Mouse (Mus musculus): ENCODE measurements around the gene Ak1. TPM values are rescaled to one million over a fixed set of nuclear protein-coding genes. Genes with fewer than 3 reads are reported as not detected.

The Ak1 gene
- total RNA-seq, 1 experiment = 90.8 TPM

GRCm38 (mm10) chr2:32617109-32617508, 4.4 kb upstream of the Ak1 start:
- H3K4me3 ChIP-seq (ENCODE audit: insufficient read depth in 1 of 2, low read depth in 1 of 2, low read length in 2 of 2, poor library complexity in 1 of 2, severe bottlenecking in 1 of 2) = no peak overlapping the region
- peaks cover 1 to 14% of the 10 kb centered on the region in 2 experiments; a peak in 2 of 4 replicates for H3K4me1 ChIP-seq (ENCODE audit: control insufficient read depth in 2 of 2, insufficient read depth in 2 of 2, low read length in 2 of 2, poor library complexity in 1 of 2)
- in situ Hi-C loops (cut with MboI; ENCODE audit: low sequenced_read_pairs in 2 of 2, unreplicated experiment in 2 of 2) = no loop called here
- no peak for DNase-seq (ENCODE audit: low read depth, low spot score)
- TF ChIP-seq HCFC1 (IDR thresholded peaks at IDR 0.05; ENCODE audit: borderline replicate concordance, insufficient read depth, low read length) = no peak
- TF ChIP-seq MAFK (IDR thresholded peaks at IDR 0.05; ENCODE audit: insufficient read depth, low read depth, low read length) = peak; percentile 93
- H3K36me3 ChIP-seq (ENCODE audit: control insufficient read depth, insufficient read depth, low read length, poor library complexity, severe bottlenecking) = peaks cover 31% of the 10 kb centered on the region; the same call in 1 of the 2 replicates
- H3K27ac ChIP-seq (ENCODE audit: insufficient read depth, low read depth, low read length, poor library complexity, severe bottlenecking) = no peak overlapping the region
- no peak overlapping the region for H3K9ac ChIP-seq (ENCODE audit: insufficient read depth, low read depth, low read length, poor library complexity, severe bottlenecking)
- no peaks in the 10 kb centered on the region for H3K9me3 ChIP-seq (ENCODE audit: control insufficient read depth, insufficient read depth, low read depth, low read length)

GRCm38 (mm10) chr2:32617601-32618000, 4.0 kb upstream of the Ak1 start:
- Histone ChIP-seq H3K9me3 (ENCODE audit: control insufficient read depth, insufficient read depth, low read depth, low read length) (no peaks in the 10 kb centered on the region), H3K4me3 (ENCODE audit: insufficient read depth in 1 of 2, low read depth in 1 of 2, low read length in 2 of 2, poor library complexity in 1 of 2, severe bottlenecking in 1 of 2) (no peak overlapping the region), H3K36me3 (ENCODE audit: control insufficient read depth, insufficient read depth, low read length, poor library complexity, severe bottlenecking) (peaks cover 31% of the 10 kb centered on the region; the same call in 1 of the 2 replicates), H3K27ac (ENCODE audit: insufficient read depth, low read depth, low read length, poor library complexity, severe bottlenecking) (no peak overlapping the region), H3K9ac (ENCODE audit: insufficient read depth, low read depth, low read length, poor library complexity, severe bottlenecking) (no peak overlapping the region), H3K4me1 (ENCODE audit: control insufficient read depth in 2 of 2, insufficient read depth in 2 of 2, low read length in 2 of 2, poor library complexity in 1 of 2) (peaks cover 1 to 14% of the 10 kb centered on the region in 2 experiments; a peak in 2 of 4 replicates)
- in situ Hi-C loops (cut with MboI; ENCODE audit: low sequenced_read_pairs in 2 of 2, unreplicated experiment in 2 of 2) = no loop called here
- no peak for DNase-seq (ENCODE audit: low read depth, low spot score)
- TF ChIP-seq HCFC1 (IDR thresholded peaks at IDR 0.05; ENCODE audit: borderline replicate concordance, insufficient read depth, low read length) = no peak
- TF ChIP-seq CHD2 (IDR thresholded peaks at IDR 0.05; ENCODE audit: low read depth, low read length) = no peak
- no peak for TF ChIP-seq MAFK (IDR thresholded peaks at IDR 0.05; ENCODE audit: insufficient read depth, low read depth, low read length)
- TF ChIP-seq ZNF384 (IDR thresholded peaks at IDR 0.05; ENCODE audit: low read depth, low read length) = no peak
- TF ChIP-seq ZC3H11A (IDR thresholded peaks at IDR 0.05; ENCODE audit: borderline replicate concordance, low read depth, low read length) = no peak

GRCm38 (mm10) chr2:32618051-32618450, 3.5 kb upstream of the Ak1 start:
- H3K27ac ChIP-seq (ENCODE audit: insufficient read depth, low read depth, low read length, poor library complexity, severe bottlenecking) = no peak overlapping the region
- in situ Hi-C loops (cut with MboI; ENCODE audit: low sequenced_read_pairs in 2 of 2, unreplicated experiment in 2 of 2) = no loop called here

GRCm38 (mm10) chr2:32620682-32621516, 659 bp upstream of the Ak1 start:
- TF ChIP-seq CHD2 (IDR thresholded peaks at IDR 0.05; ENCODE audit: low read depth, low read length) (no peak), MAFK (IDR thresholded peaks at IDR 0.05; ENCODE audit: insufficient read depth, low read depth, low read length) (no peak), ZNF384 (IDR thresholded peaks at IDR 0.05; ENCODE audit: low read depth, low read length) (no peak), ZC3H11A (IDR thresholded peaks at IDR 0.05; ENCODE audit: borderline replicate concordance, low read depth, low read length) (no peak), HCFC1 (IDR thresholded peaks at IDR 0.05; ENCODE audit: borderline replicate concordance, insufficient read depth, low read length) (no peak)
- Histone ChIP-seq H3K9me3 (ENCODE audit: control insufficient read depth, insufficient read depth, low read depth, low read length) (no peaks in the 10 kb centered on the region), H3K9ac (ENCODE audit: insufficient read depth, low read depth, low read length, poor library complexity, severe bottlenecking) (0 out of 2 replicates have a peak overlapping the region, but pooled peaks have one; percentile 3), H3K4me3 (ENCODE audit: insufficient read depth in 1 of 2, low read depth in 1 of 2, low read length in 2 of 2, poor library complexity in 1 of 2, severe bottlenecking in 1 of 2) (no peak overlapping the region), H3K4me1 (ENCODE audit: control insufficient read depth in 2 of 2, insufficient read depth in 2 of 2, low read length in 2 of 2, poor library complexity in 1 of 2) (peaks cover 0 to 25% of the 10 kb centered on the region in 2 experiments; a peak in 1 of 4 replicates), H3K36me3 (ENCODE audit: control insufficient read depth, insufficient read depth, low read length, poor library complexity, severe bottlenecking) (peaks cover 19% of the 10 kb centered on the region; the same call in 1 of the 2 replicates), H3K27ac (ENCODE audit: insufficient read depth, low read depth, low read length, poor library complexity, severe bottlenecking) (no peak overlapping the region)
- no peak for DNase-seq (ENCODE audit: low read depth, low spot score)
- in situ Hi-C loops (cut with MboI; ENCODE audit: low sequenced_read_pairs in 2 of 2, unreplicated experiment in 2 of 2) = no loop called here

More at GRCm38 (mm10) chr2:32618051-32618450, 3.5 kb upstream of the Ak1 start:
- TF ChIP-seq CHD2 (IDR thresholded peaks at IDR 0.05; ENCODE audit: low read depth, low read length) (no peak), HCFC1 (IDR thresholded peaks at IDR 0.05; ENCODE audit: borderline replicate concordance, insufficient read depth, low read length) (no peak), ZC3H11A (IDR thresholded peaks at IDR 0.05; ENCODE audit: borderline replicate concordance, low read depth, low read length) (no peak)
- peaks cover 1 to 14% of the 10 kb centered on the region in 2 experiments; a peak in 2 of 4 replicates for H3K4me1 ChIP-seq (ENCODE audit: control insufficient read depth in 2 of 2, insufficient read depth in 2 of 2, low read length in 2 of 2, poor library complexity in 1 of 2)
- no peak for DNase-seq (ENCODE audit: low read depth, low spot score)
- no peaks in the 10 kb centered on the region for H3K9me3 ChIP-seq (ENCODE audit: control insufficient read depth, insufficient read depth, low read depth, low read length)
- peaks cover 28% of the 10 kb centered on the region; the same call in 1 of the 2 replicates for H3K36me3 ChIP-seq (ENCODE audit: control insufficient read depth, insufficient read depth, low read length, poor library complexity, severe bottlenecking)
- H3K4me3 ChIP-seq (ENCODE audit: insufficient read depth in 1 of 2, low read depth in 1 of 2, low read length in 2 of 2, poor library complexity in 1 of 2, severe bottlenecking in 1 of 2) = no peak overlapping the region
- no peak overlapping the region for H3K9ac ChIP-seq (ENCODE audit: insufficient read depth, low read depth, low read length, poor library complexity, severe bottlenecking)

Data from ES-E14 (cell line).